Mouse (Mus musculus) urinary bladder, postnatal 4 days (tissue): ENCODE results near the gene Tjap1.

ENCODE experiments used
- DNase-seq, 2 experiments: peaks; one replicate each; pipeline ENCODE4 v3.0.0; 2021 to 2022; ENCODE audit warnings: low spot score in 2 of 2

The Tjap1 gene

DNA sequence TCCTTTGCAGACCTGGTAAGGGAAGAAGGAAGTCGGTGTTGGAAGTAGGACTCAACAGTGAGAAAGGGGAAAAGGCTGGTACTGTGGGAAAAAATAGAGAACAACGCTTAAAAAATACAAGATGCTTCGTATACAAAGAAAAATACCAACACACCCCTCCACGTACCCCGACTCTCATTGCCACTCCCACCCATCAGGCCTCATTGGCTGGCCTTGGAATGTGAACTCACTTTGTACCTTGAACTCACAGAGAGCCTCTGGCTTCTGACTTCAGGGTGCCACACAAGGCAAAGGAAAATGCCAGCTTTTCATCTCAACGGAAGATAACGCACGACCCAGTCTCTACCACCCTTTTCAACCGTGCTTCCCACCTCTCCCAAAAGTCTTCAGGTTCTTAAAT lies 314 bp upstream of the Tjap1 start:
- no peak for DNase-seq

DNA sequence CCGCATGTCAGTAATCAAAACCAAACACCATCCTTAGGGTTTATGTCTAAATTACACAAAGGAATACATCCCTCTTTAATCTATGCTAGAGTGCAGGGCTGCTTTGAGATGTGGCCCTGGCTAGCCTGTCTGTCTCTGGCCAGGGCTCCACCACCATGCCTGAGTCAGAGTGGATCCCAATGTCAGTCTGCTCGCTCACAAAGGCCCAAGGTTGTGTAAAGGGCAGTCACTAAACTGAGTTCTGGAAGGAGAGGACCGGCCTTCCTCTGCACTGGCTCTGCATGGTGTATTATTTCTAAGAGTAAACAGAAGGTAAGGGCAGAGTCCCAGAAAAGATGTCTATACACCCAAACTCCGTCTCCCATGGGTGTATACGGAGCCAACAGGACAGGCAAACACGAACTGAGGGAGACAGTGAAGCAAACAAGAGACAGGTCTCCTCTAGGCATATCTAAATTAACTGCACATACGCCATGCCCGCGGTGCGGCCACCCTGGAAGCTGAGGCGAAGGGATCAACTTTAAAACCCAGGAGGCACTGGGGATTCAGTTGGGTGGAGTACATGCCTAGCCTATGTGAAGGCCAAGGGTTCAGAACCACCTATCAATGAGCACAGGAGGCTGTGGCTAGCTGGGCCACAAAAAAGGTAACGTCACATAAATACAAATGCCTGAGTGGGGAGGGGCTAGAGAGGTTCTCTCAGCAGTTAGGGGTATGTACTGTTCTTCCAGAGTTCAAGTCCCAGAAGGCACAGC lies 4.6 kb downstream of the Tjap1 start:
- DNase-seq = no peak

DNA sequence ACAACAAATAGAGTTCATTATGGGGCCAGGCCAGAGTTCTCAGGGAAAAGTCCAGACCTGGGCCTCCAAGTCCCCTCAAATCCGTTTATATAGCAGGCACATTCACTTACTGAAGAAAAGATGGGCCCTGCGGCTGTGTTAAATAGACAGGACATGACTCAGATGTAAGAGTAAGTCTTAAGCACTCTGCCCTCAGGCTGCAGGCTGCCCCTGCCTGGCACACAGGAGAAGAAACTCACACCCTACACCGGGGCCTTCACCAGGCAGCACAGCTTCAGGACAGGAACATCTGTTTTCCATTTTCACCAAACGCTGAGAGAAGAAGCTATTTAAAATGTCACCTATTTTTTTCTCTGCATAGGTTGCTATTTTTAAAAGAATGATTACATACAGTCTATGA lies 5.2 kb downstream of the Tjap1 start:
- DNase-seq = no peak

DNA sequence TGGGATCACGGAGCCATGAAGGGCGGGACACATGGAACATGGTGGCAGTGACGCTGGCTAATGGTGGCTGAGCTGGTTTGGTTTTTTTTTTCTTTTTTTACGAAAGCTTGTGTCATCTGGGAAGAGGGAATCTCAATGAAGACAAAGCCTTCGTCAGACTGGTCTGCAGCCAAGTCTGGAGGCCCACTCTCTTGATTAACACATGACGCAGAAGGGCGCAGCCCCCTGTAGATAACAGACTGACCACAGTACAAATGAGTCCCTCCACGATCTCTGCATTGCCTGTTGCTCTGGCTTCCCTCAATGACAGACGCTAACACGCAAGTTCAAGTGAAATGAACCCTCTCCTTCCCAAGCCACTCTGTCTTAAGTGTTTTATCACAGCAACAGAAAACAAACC lies 7.3 kb downstream of the Tjap1 start:
- no peak for DNase-seq

DNA sequence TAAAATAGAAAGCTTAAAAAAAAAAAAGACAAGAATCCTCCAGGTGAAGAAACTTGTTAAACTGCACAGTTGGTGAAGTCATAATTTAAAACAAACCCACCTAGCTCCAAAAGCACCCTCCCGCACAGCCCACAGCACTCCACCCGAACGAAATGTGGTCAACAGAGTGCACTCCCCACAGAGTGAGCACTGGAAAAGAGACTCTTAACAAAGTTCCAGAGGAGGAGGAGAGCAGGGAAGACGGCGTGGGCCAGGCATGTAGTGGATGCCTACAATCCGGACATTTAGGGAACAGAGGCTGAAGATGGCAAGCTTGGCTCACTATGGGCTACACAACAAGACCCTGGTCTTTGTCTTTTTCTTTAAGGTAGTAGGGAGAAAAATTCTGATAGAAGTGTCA lies 7.8 kb downstream of the Tjap1 start:
- no peak for DNase-seq

DNA sequence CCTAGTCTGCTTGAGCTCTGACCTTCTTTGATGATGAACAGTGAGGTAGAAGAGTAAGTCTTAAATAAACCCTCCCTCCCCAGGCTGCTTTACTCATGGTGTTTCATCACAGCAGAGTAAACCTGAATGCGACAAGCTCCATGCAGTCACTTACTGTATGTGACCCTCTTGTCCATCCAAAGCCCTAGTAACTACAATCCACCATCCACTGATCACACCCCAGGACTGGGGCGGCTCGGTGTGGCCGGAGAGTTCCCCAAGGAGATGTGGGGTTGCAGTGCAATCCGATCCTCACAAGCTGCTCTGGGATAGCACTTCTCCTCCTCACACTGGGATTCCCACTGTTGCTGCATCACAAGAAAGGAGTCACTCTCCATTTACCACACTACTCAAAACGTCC lies 8.4 kb downstream of the Tjap1 start:
- no peak for DNase-seq

DNA sequence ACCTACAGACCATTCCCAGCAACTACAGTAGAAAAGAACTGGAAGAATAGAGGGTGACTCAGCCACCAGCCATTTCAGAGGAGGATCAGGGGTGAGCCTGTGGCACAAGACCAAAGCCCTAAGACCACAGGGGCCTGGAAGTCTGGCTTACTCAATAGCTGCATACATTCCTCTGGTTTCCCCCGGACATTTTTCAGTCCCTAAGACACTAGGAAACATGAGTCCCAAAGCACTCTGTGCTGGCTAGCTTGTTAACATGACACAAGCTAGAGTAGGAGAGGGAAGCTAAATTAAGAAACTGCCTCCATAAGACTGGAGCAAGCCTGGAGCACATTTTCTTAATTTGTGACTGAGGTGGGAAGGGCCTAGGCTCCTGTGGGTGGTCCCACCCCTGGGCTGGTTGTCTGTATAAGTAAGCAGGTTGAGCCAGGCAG lies 9.0 kb downstream of the Tjap1 start:
- DNase-seq = no peak

DNA sequence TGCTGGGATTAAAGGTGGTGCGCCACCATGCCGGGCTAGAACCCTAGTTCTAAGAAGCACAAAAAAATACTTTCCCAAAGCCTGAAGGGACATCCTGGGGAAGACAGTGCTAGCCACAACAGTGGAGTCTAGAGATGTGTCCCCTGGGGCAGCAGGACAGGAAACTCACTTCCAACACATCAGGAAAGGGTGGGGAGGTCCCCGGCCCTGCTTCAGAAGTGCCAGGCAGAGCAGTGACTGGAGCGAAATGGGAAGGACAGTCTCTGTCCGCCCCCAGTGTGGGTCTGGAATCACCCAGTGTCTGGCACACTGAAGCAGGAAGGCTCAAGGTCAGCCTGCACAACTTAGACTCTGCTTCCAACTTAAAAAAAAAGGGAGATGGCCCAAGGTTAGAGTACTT lies 10.2 kb downstream of the Tjap1 start:
- DNase-seq = no peak

DNA sequence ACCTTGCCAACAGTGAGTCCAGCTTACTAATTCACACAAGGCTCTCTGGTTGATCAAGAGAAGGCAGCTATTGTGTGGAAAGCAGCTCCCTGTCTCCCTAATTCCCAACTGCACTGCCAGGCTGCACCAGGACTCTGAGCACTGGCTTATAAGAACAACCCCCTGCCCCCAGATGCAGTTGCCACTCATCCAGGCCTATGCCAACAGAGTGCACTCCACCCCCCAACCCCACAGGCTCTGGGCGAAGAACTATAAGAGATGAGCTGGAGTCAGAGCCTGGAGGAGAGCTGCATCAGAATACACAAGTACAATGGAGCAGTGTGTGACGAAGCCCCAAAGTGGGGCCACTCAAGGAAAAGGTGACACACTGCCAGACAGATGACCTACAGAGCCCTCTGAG lies 10.8 kb downstream of the Tjap1 start:
- DNase-seq = no peak

DNA sequence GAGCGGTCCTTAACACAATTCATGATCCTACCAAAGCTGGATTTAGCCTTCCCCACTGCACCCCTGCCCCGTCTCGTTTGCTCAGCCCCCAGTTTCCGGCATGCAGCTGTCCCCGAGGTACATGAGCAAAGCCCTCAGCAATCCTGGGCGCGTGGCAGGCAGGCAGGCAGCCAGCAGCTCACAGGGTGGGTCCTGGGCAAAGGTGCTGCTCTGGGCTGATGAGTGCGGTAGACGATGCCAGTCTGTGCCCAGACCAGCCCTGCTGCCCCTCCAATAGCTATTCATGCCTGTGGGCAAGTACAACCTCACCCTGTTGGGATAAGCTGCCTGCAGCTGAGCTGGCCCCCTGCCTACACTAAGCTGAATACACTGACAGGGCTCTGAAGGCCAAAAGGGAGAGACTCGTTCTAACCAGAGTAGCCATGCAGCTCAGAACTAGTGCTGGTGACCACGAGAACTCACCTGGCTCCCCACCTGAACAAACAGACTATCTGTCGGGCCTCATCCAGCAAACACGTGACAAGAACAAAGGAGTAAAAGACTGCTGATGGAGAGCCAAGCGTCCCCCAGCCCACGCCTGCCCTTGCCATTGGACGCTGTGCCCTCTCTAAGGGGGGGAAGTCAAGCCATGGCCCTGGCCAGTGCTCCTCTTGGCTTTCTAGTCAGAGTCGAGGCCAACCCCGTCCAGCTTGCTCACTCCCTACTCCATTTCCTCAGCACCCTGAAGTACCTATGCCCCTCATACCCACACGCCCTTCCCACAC lies 12.9 kb downstream of the Tjap1 start:
- DNase-seq = no peak

DNA sequence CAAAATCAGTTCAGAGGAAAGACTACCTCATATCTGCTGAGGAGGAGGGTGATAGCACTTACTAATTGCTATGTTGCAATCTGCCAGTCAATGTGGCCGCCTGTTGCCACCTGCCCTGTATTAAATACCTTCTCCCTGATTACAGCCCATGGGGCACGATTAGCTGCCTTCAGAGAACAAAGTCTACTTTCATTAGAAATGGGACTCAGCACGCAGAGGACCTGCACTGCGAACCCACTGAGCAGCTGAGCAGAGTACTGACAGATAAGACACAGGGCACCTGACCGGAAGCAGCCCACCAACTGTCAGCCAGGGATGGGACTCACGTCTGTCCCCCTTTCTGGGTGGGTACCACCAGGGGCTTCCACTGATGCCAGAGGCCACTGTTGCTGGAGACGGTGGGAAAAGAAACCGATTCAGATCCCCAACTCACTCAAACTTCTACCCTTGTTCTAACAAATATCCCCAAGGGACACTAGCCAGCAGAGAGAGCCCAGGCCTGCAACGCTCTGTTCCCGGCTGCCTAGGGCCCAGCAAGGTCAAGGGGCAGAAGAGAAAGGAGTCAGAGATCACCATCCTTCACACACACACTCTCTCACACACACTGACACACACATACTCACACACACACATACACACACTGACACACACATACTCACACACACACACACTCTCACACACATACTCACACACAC lies 14.7 kb downstream of the Tjap1 start:
- no peak for DNase-seq

DNA sequence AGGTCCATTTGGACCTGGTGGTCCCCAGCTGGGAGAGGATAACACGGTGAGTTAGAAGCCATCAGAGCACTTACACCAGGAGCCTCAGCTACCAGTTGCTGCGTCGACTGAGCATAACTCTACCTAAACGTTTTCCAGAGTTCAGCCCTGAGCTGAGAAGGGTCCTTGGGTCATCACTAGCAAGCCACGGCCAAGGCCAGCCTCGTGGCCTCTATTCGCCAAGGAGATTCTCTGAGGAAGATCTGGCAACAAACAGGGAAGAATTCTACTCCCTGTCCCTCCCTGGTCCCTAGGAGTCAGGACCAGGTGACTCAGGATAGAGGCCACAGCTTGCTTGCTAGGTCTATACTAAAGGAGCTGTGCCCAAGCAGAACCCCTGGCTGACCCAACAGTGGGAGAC lies 15.3 kb downstream of the Tjap1 start:
- DNase-seq = no peak

DNA sequence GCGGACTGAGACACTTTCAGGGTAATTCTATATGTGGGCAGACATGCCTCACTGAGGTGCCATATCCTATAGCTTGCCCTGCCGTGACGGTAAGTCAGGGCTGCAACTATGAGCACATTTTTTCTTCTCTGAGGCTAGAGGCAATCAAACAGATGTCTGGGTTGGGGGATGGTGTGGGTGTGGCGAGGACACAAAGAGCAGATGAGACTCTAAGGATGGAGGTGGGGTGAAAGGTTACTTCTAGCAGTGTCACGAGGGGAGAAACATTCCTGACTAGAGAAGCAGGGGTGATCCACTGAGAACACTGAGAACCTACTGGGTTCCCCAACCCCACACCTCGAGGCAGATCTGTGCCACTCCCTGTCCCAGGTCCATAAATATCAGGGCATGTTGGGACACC lies 15.8 kb downstream of the Tjap1 start:
- no peak for DNase-seq

DNA sequence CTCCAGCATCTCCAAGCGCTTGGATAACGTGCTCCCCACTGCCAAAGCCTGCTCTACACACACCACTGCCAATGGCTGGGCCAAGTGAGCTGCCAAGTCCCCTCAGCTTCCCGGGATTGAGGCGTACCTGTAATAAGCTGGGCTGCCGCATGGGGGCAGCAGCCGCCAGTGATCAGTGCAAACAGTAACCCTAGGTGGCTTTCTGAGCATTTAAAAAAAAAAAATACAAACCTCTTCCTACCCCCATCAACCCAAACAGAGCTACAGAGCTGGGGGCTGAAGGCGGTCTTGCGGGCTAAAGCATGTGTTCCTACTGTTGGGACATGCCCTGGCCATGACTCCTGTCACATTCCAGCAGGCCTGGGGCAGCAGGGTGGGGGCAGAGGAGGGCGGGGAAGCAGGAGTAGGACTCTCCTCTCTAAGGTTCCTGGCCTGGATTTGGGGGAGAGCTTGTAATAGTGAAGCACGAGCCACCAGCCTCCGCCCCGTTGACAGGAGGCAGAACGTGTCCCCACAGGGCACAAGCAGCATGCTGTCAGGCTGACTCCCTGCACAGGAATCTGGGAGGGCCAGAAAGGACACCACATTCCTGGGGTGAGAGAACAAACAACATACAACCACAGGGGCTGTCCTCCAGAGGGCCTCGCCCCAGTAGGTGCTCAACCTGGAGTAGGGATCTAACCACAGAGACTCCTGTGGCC lies 16.8 kb downstream of the Tjap1 start:
- DNase-seq = peak; percentile 80

DNA sequence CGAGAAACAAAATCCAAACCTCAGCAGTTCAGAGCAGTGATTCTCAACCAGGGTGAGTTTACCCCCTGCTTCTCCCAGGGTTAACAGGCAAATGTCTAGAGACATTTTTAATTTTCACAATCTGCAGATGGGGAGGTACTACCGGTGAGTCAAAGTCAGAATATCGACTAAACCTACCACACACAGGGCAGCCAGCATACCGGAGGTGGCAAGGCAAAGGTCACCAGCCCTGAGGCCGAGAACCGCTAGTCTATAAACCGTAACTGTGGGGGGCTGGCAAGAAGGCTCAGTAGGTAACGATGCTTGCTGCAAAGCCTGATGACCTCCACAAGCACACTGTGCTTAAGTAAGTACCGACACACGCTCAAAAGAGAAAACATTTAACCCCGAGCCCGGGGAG lies 17.3 kb downstream of the Tjap1 start:
- DNase-seq = no peak

DNA sequence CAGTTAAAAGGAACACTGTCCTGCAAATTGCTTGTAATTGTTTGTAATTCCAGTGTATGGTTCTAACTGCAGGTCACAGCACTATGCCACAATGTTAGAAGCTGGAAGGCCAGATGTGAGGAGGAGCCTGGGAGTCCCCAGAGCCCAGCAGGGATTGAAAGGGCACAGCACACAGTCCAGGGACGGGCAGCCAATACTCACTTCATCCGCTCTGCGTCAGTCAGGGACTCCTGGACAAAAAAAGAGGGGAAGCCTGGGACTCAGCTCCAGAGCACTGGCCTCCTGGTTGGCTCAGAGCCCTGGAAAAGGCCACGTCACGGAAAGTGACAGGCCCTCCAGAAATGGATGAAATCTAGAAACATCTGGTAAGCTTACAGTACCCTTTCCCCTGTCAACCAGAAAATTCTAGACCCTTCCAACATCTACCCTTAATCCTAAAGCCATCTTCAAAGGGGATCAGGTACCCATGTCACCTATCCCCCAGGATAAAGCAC lies 20.6 kb downstream of the Tjap1 start:
- no peak for DNase-seq

DNA sequence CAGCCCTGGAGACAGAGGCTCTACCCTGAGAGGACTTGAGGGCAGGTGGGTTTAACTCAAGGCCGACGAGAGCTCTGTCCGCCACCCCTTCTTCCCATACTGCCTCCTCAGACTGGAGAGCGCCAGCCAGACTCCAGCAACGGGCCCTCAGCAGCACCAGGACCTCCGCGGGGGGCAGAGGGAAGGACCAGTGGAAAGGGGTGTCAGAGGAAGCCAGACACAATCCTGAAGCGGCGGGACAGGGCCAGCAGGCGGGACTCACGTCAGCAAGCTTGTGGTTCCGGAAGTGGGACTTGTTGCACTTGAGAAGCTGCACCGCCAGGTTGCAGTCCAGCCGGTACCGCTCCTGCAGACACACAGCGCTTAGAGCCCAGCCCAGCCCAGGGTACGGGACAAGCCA lies 23.2 kb downstream of the Tjap1 start:
- no peak for DNase-seq

DNA sequence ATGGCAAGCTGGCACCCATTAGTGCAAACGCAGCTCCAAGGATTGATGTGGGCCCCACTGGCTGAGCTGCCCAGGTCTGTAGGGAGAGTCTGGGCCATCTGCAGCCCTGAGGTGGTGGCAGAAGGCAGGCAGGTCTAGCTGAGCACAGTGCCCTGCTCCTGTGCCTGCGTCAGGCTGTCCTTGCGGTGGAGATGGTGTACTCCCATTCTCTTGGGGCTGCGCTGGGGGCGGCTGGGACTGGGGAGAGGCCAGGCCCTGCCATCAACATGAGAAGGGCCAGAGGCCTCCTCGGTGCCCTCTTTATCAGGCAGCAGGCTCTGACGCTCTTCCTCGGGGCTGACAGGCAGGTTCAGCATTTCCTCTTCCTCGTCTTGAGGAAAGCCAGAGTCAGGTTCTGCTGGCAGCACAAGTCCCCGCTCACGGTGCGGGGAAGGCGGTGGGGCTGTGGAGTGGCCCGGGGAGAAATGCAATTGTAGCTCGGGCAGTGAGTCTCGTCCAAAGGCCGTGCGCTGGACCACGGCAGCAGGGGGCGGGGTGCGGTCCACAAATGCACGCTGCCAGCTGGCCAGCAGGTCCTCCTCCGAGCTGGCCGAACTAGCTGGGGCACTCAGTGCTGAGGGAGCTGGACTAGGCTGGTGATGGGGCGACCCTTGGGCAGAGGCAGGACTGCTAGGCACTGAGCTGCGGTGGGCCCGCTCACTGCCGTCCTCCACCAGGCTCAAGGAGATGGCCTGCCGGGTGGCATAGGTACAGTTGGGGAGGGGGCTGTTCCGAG lies 24.4 kb downstream of the Tjap1 start:
- no peak for DNase-seq

DNA sequence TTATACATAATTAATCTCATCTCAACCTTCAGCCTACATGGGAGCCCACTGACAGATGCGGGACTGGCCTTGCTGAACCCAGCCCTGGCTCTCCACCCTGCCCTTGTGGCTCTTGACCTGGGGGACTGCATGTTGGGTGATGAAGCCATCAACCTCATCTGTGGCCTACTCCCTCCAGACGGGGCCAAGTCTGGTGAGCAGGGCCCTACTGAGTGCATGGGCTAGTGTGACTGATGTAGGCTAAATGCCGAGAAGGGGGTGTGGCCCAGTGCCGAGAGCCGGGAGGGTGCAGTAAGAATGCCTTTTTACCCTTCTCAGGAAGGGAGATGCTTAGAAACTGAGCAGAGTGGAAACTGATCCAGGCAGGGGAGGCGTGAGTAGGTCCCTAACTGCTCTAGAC lies 27.7 kb downstream of the Tjap1 start:
- no peak for DNase-seq

DNA sequence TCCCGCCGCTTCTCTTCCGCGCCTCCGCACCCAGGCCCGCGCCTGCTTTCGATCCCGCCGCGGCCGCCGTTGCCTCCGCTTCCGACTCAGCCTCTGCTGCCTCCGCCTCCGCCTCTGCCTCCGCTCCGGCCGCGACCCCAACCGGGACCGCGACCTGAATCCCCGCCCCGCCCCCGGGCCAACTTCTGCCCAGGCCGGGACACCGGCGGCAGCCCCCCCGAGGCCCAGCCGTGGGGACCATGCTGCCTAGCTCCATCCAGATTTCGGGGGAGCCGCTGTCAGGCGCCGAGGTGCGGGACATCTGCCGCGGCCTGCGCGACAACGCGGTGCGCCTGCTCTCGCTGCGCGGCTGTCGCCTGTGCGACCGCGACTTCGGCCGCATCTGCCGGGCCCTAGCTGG lies 28.7 kb downstream of the Tjap1 start:
- no peak for DNase-seq

DNA sequence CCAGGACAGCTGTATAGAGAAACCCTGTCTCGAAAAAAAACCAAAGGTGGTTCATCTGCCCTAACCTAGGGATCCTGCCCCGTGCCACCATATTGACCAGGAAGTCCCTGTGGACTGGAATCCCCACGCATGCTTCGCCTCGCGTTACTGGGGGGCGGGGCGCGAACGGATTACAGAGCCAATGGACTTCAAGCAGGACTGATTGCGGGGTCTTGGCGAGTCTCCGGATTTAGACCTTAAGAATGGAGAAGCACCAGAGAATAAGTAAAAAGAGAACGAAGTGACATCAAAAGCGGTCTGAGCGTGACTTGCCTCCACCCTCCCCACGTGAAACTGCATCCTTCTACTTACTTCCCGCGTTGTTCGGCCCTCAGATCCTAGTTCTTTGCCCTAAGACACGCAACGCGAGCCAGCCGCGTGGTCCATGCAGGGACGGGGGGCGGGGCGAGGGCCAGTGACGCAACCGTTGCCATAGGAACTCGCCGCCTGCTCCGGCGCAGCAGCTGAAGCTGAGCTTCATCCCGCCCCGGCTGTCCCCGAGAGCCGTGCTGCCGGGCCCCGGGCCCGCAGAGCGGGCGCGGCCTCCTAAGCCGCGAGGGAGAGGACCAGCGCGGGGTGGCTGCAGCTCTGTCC lies 29.3 kb downstream of the Tjap1 start, which contains the start of gene Lrrc73:
Gene Lrrc73 (plus strand): TSS at position 80 of the 633 bp plus-strand sequence.
- DNase-seq = peak; percentile 83 to 92
